Mouse (Mus musculus) intestine, embryonic 15.5 days (tissue): Measurements from ENCODE around the gene Cldn22. TPM values are rescaled to one million over a fixed set of nuclear protein-coding genes. Genes with fewer than 3 reads are reported as not detected.

Source experiments
- ATAC-seq: fragments of 200-750 bp; cut with Nextera tagmentation; 2 replicates; pipeline ENCODE4 v1.8.0; 2017; ENCODE audit warnings: moderate TSS enrichment, moderate library complexity
- H3K27ac ChIP-seq: fragments of 300-500 bp; sonication (generic); 2 replicates; pipeline ENCODE4 v1.5.1; 2015; ENCODE audit warnings: mild to moderate bottlenecking, inconsistent platforms
- H3K27me3 ChIP-seq: fragments of 300-500 bp; sonication (generic); replicated peaks from 2 replicates; pipeline ENCODE4 v1.6.1; 2015; ENCODE audit warnings: inconsistent platforms
- H3K36me3 ChIP-seq: fragments of 300-500 bp; sonication (generic); 2 replicates; pipeline ENCODE4 v1.6.1; 2015; ENCODE audit warnings: inconsistent platforms
- H3K4me1 ChIP-seq: fragments of 300-500 bp; sonication (generic); replicated peaks from 2 replicates; pipeline ENCODE4 v1.6.1; 2015; ENCODE audit warnings: inconsistent platforms
- H3K4me2 ChIP-seq: fragments of 300-500 bp; sonication (generic); replicated peaks from 2 replicates; pipeline ENCODE4 v1.6.1; 2015; ENCODE audit warnings: mild to moderate bottlenecking, inconsistent platforms
- H3K4me3 ChIP-seq: fragments of 300-500 bp; sonication (generic); replicated peaks from 2 replicates; pipeline ENCODE4 v1.5.1; 2015; ENCODE audit warnings: inconsistent platforms
- H3K9ac ChIP-seq: fragments of 300-500 bp; sonication (generic); 2 replicates; pipeline ENCODE4 v1.6.1; 2015; ENCODE audit warnings: inconsistent platforms
- H3K9me3 ChIP-seq: fragments of 300-500 bp; sonication (generic); 2 replicates; pipeline ENCODE4 v1.6.1; 2016; ENCODE audit warnings: inconsistent platforms
- WGBS: fragments of 180-500 bp; shearing (Covaris S2); methylation state at CpG from one replicate; pipeline ENCODE4 v1.1.7; 2015; 5-methylcytosine and 5-hydroxymethylcytosine counted together
- polyA plus RNA-seq: library from polyadenylated mRNA; unstranded; fragments of >200 nt; fragmentation: Nextera tagmentation; extraction: Ambion mirVana; gene quantifications from 2 replicates; pipeline ENCODE4 v1.2.1, GENCODE M21; 2015

Gene Cldn22
- not detected in 2 replicates for polyA plus RNA-seq

GRCm38 (mm10) chr8:47824182-47824581 lies at the start of gene Cldn22:
TSS of gene Cldn22 (plus strand) at chr8:47824482.
- no peak within 1 kb of the TSS for H3K4me3 ChIP-seq
- ATAC-seq: no peak
- no peak within 1 kb of the TSS for H3K4me2 ChIP-seq
- 71% methylated on average over 13 of the region's 13 CpGs for WGBS
- H3K36me3 ChIP-seq: no peaks in the 10 kb centered on the region
- no peaks in the 10 kb centered on the region for H3K9me3 ChIP-seq
- H3K27ac ChIP-seq: no peak within 1 kb of the TSS
- no peaks in the 10 kb centered on the region for H3K27me3 ChIP-seq
- no peak within 1 kb of the TSS for H3K9ac ChIP-seq
- 0 out of 2 replicates have a peak, but pooled peaks cover 2% of the 10 kb centered on the region for H3K4me1 ChIP-seq

- Histone ChIP-seq H3K9ac (no peak overlapping the region), H3K36me3 (no peaks in the 10 kb centered on the region), H3K4me2 (no peak overlapping the region), H3K27ac (no peak overlapping the region), H3K4me1 (no peaks in the 10 kb centered on the region), H3K27me3 (no peaks in the 10 kb centered on the region), H3K9me3 (no peaks in the 10 kb centered on the region), H3K4me3 (no peak overlapping the region)
- 86% methylated on average over 7 of the region's 7 CpGs for WGBS
- no peak for ATAC-seq
Measured at GRCm38 (mm10) chr8:47777415-47777814, 46.9 kb upstream of the Cldn22 start.

GRCm38 (mm10) chr8:47779589-47779988 lies 44.7 kb upstream of the Cldn22 start:
- Histone ChIP-seq H3K4me1 (no peaks in the 10 kb centered on the region), H3K9ac (no peak overlapping the region), H3K27ac (no peak overlapping the region), H3K4me3 (no peak overlapping the region), H3K36me3 (no peaks in the 10 kb centered on the region), H3K4me2 (no peak overlapping the region), H3K9me3 (no peaks in the 10 kb centered on the region), H3K27me3 (no peaks in the 10 kb centered on the region)
- no peak for ATAC-seq
- 66% methylated on average over 6 of the region's 6 CpGs for WGBS

DNA sequence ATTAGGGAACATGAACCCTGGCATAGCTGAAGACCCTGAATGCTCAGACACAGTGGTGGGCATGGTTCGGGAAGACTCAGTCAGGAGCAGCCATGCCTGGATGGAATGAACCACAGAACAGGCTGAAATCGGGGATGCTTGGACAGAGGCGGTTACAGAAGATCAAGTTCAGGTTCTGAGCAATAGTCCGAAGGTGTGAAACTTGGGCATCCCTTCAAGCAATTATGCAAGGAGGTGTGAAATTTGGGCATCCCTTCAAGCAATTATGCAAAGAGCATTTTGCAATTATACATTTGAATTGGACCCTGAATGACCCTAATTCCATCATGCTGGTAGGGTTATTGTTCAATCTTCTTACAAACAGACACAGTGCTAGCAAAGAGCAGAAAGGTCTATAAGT lies 42.4 kb upstream of the Cldn22 start:
- Histone ChIP-seq H3K27me3 (no peaks in the 10 kb centered on the region), H3K4me2 (no peak overlapping the region), H3K9me3 (no peaks in the 10 kb centered on the region), H3K9ac (no peak overlapping the region), H3K4me3 (no peak overlapping the region), H3K27ac (no peak overlapping the region), H3K4me1 (no peaks in the 10 kb centered on the region), H3K36me3 (no peaks in the 10 kb centered on the region)
- WGBS: 90% methylated on average over 4 of the region's 4 CpGs
- no peak for ATAC-seq

DNA sequence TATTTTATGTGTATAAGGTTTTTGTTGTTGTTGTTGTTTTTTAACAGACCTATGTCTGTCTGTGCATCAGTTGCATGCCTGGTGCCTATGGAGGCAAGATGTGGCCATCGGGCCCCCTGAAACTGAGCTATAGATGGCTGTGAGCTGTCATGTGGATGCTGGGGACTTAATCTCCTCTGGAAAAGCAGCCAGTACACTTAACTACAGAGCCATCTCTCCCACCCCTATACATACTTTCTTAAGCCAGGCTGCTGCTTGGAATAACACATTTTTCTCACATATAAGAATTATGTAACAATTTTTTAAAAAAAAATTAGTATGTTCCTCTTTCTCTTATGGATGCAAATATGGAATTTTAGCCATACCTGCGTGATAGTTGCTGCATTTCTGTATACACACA lies 40.7 kb upstream of the Cldn22 start:
- H3K4me2 ChIP-seq: no peak overlapping the region
- H3K4me3 ChIP-seq: no peak overlapping the region
- 89% methylated on average over 2 of the region's 2 CpGs for WGBS
- no peaks in the 10 kb centered on the region for H3K9me3 ChIP-seq
- H3K27ac ChIP-seq: no peak overlapping the region
- ATAC-seq: no peak
- no peaks in the 10 kb centered on the region for H3K27me3 ChIP-seq
- H3K4me1 ChIP-seq: no peaks in the 10 kb centered on the region
- H3K9ac ChIP-seq: no peak overlapping the region
- no peaks in the 10 kb centered on the region for H3K36me3 ChIP-seq

DNA sequence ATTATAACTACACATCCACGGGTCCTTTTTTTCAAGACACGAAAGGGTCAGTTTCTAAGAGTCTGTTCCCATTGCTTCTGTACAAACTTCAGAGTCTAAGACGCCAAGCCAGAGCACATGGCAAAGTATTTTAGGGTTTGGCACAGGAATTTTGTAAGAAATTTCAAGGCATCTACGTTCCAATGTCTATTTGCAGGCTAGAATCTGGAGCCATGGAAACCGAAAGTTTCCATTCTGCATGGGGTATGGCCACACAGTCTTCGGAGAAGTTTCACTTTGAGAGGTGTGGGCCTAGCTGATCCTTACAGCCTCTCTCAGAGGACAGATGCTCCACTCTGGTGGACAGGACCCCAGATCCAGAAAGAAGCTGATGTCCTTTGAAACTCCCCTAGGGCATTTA lies 40.3 kb upstream of the Cldn22 start:
- Histone ChIP-seq H3K4me3 (no peak overlapping the region), H3K9me3 (no peaks in the 10 kb centered on the region), H3K36me3 (no peaks in the 10 kb centered on the region), H3K27ac (no peak overlapping the region), H3K4me1 (no peaks in the 10 kb centered on the region), H3K27me3 (no peaks in the 10 kb centered on the region), H3K9ac (no peak overlapping the region), H3K4me2 (no peak overlapping the region)
- WGBS: 90% methylated on average over 6 of the region's 6 CpGs
- ATAC-seq: no peak

DNA sequence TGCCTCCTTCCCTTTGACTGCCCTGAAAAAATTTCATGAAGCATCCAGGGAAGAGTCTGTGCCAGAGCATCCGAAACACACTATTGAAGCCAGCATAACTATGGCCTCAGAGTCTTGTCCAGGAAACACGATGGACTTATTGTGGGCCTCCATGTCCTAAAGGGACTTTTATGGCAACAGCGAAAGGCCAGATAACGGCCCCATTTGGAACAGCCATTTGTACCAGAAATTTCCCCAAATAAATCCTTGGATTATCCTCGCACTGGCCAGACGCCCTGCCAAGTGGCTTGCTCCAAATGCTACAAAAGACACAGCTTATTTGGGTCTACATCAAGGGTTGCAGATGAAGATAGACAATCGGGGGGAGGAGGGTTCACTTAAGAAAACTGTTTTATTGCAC lies 39.8 kb upstream of the Cldn22 start:
- Histone ChIP-seq H3K9me3 (no peaks in the 10 kb centered on the region), H3K4me1 (no peaks in the 10 kb centered on the region), H3K27ac (no peak overlapping the region), H3K4me2 (no peak overlapping the region), H3K4me3 (no peak overlapping the region), H3K36me3 (no peaks in the 10 kb centered on the region), H3K9ac (no peak overlapping the region), H3K27me3 (no peaks in the 10 kb centered on the region)
- 80% methylated on average over 7 of the region's 7 CpGs for WGBS
- ATAC-seq: no peak

GRCm38 (mm10) chr8:47786323-47786722 lies 38.0 kb upstream of the Cldn22 start:
- Histone ChIP-seq H3K9me3 (no peaks in the 10 kb centered on the region), H3K4me2 (no peak overlapping the region), H3K27me3 (no peaks in the 10 kb centered on the region), H3K4me3 (no peak overlapping the region), H3K4me1 (no peaks in the 10 kb centered on the region), H3K36me3 (no peaks in the 10 kb centered on the region), H3K9ac (no peak overlapping the region), H3K27ac (no peak overlapping the region)
- no peak for ATAC-seq
- 89% methylated on average over 15 of the region's 15 CpGs for WGBS

DNA sequence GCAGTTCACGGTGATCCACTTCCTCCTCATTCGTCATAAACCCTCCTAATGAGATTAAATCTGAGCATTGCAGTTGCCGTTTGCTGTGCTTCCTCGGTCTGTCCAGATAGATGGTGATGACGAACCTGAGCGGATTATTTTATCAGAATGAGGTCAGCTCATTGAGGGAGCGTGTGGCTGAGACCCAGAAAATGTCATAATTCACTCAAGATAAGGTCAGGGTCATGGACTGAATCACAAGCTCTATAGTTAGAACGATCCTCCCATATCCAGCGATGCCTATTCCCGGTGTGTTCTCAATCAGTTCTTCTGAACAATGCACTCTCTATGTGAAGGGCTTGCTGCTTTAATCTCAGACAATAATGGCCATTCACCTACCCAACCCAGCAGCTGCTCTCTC lies 36.6 kb upstream of the Cldn22 start:
- Histone ChIP-seq H3K4me3 (no peak overlapping the region), H3K27ac (no peak overlapping the region), H3K4me1 (no peaks in the 10 kb centered on the region), H3K4me2 (0 out of 2 replicates have a peak overlapping the region, but pooled peaks have one; percentile 3), H3K9me3 (no peaks in the 10 kb centered on the region), H3K36me3 (no peaks in the 10 kb centered on the region), H3K27me3 (no peaks in the 10 kb centered on the region), H3K9ac (no peak overlapping the region)
- WGBS: 51% methylated on average over 10 of the region's 10 CpGs
- ATAC-seq: peak; percentile 47

DNA sequence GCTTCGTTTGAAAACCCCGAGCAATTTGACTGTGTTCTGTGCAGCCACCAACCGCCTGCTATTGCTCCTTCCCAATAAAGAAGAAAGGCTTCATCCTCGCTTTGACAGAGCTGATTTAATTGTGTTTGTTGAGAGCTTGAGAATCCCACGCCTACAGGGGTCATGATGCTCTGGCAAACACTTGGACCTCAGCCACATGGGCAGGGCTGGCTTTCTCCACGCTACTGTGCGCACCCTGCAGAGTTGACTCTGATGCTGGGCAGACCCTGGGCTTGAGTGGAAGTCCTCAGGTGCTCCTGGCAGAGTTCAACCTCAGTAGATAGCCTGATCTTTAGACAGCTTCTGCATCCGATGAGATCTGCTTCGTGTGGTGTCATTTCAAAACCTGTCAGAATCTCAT lies 32.3 kb upstream of the Cldn22 start:
- 71% methylated on average over 9 of the region's 9 CpGs for WGBS
- ATAC-seq: no peak
- no peaks in the 10 kb centered on the region for H3K36me3 ChIP-seq

GRCm38 (mm10) chr8:47799438-47799837 lies 24.8 kb upstream of the Cldn22 start:
- H3K4me3 ChIP-seq: no peak overlapping the region
- 47% methylated on average over 6 of the region's 6 CpGs for WGBS
- H3K27ac ChIP-seq: no peak overlapping the region
- peak; percentile 62 for ATAC-seq
- H3K9ac ChIP-seq: no peak overlapping the region
- H3K4me2 ChIP-seq: no peak overlapping the region
- H3K36me3 ChIP-seq: no peaks in the 10 kb centered on the region
- H3K4me1 ChIP-seq: no peaks in the 10 kb centered on the region
- H3K27me3 ChIP-seq: no peaks in the 10 kb centered on the region
- H3K9me3 ChIP-seq: no peaks in the 10 kb centered on the region

More for the DNA sequence above, 32.3 kb upstream of the Cldn22 start:
- Histone ChIP-seq H3K27ac (no peak overlapping the region), H3K9ac (no peak overlapping the region), H3K4me2 (no peak overlapping the region), H3K4me1 (no peaks in the 10 kb centered on the region), H3K4me3 (no peak overlapping the region), H3K27me3 (no peaks in the 10 kb centered on the region), H3K9me3 (no peaks in the 10 kb centered on the region)

- Histone ChIP-seq H3K4me2 (no peak overlapping the region), H3K9me3 (no peaks in the 10 kb centered on the region), H3K27me3 (no peaks in the 10 kb centered on the region), H3K4me1 (no peaks in the 10 kb centered on the region), H3K9ac (no peak overlapping the region), H3K4me3 (no peak overlapping the region), H3K36me3 (no peaks in the 10 kb centered on the region), H3K27ac (no peak overlapping the region)
- no peak for ATAC-seq
- WGBS: 86% methylated on average over 2 of the region's 2 CpGs
Measured at GRCm38 (mm10) chr8:47802349-47802748, 21.9 kb upstream of the Cldn22 start.

DNA sequence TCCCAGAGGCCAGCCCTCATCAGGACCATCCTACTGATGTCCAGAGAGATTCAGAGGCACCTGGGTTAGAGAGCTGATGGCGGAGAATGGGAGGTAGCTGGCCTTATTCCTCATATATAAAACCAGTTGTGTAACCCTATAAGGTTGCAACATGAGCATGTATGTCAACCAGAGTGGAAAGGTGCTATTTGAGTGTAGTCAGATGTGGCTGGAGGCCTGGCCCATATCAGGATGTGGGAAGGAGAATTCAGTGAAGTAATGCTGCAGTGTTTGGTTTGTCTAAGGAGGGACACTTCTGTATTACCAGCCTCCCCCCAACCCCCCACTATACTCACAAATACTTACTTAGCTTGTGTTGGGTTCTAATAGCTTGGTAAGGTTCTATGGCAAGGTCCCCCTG lies 20.0 kb upstream of the Cldn22 start:
- no peak for ATAC-seq
- Histone ChIP-seq H3K27me3 (no peaks in the 10 kb centered on the region), H3K4me1 (no peaks in the 10 kb centered on the region), H3K4me3 (no peak overlapping the region), H3K4me2 (no peak overlapping the region), H3K36me3 (no peaks in the 10 kb centered on the region), H3K27ac (no peak overlapping the region), H3K9ac (no peak overlapping the region), H3K9me3 (no peaks in the 10 kb centered on the region)
- 93% methylated on average over 1 of the region's 1 CpGs for WGBS
